Mouse (Mus musculus) heart, adult 2 months (tissue): Measurements from ENCODE around the gene Wrap53. TPM values are rescaled to one million over a fixed set of nuclear protein-coding genes. Genes with fewer than 3 reads are reported as not detected.
A peak's percentile ranks its signal among the peaks of the same experiment; 100 is the strongest.

ENCODE experiments used
- DNase-seq, 2 experiments: peaks; one replicate each; pipeline ENCODE4 v3.0.0; 2021
- H3K27ac ChIP-seq: fragments of 200-600 bp; 2 replicates; pipeline ENCODE4 v1.8.1; 2022
- H3K27me3 ChIP-seq: fragments of 200-500 bp; 2 replicates; pipeline ENCODE4 v1.6.1; 2012; ENCODE audit warnings: mild to moderate bottlenecking, low read length, inconsistent platforms, mixed read lengths; ENCODE audit not compliant: control insufficient read depth, insufficient read depth
- H3K36me3 ChIP-seq: fragments of 200-500 bp; 2 replicates; pipeline ENCODE4 v1.6.1; 2012; ENCODE audit warnings: low read length, inconsistent platforms; ENCODE audit not compliant: control insufficient read depth, insufficient read depth
- H3K4me1 ChIP-seq: fragments of 200-500 bp; 2 replicates; pipeline ENCODE4 v1.6.1; 2011; ENCODE audit warnings: low read length; ENCODE audit not compliant: control insufficient read depth, insufficient read depth
- H3K4me3 ChIP-seq: fragments of 200-600 bp; 2 replicates; pipeline ENCODE4 v1.8.1; 2022
- H3K79me2 ChIP-seq: fragments of 200-500 bp; replicated peaks from 2 replicates; pipeline ENCODE4 v1.6.1; 2012; ENCODE audit warnings: mild to moderate bottlenecking, inconsistent platforms, low read length, moderate library complexity, mixed read lengths; ENCODE audit not compliant: control insufficient read depth, insufficient read depth
- H3K9ac ChIP-seq: fragments of 200-500 bp; 2 replicates; pipeline ENCODE4 v1.6.1; 2012; ENCODE audit warnings: low read depth, mild to moderate bottlenecking, control low read depth, inconsistent platforms, low read length, mixed read lengths
- CTCF ChIP-seq: fragments of 200-600 bp; IDR thresholded peaks from 2 replicates; pipeline ENCODE4 v1.8.1; 2022; ENCODE audit warnings: antibody characterized with exemption, mild to moderate bottlenecking, moderate library complexity
- EP300 ChIP-seq: fragments of 200-500 bp; IDR thresholded peaks from 2 replicates; pipeline ENCODE4 v1.6.1; 2011; ENCODE audit warnings: low read depth, low read length, control low read depth; ENCODE audit not compliant: insufficient read depth
- POLR2A ChIP-seq: fragments of 200-500 bp; IDR thresholded peaks from 2 replicates; pipeline ENCODE4 v1.6.1; 2011; ENCODE audit warnings: mild to moderate bottlenecking, low read depth, low read length, control low read depth; ENCODE audit not compliant: insufficient read depth
- WGBS: fragments of 180-500 bp; shearing (Covaris S2); methylation state at CpG from one replicate; pipeline ENCODE4 v1.1.7; 2018; 5-methylcytosine and 5-hydroxymethylcytosine counted together
- intact Hi-C: fragments of 180-260 bp; cut with DNase I; formaldehyde crosslinking; loops from one replicate; pipeline ENCODE4 v1.15.1; 2025
- polyA plus RNA-seq: library from polyadenylated mRNA; depleted of rRNA; stranded (reverse); fragments of >200 nt; gene quantifications from 2 replicates; pipeline ENCODE4 v1.2.3, GENCODE M21; 2012
- total RNA-seq, 2 experiments: library from RNA; stranded (reverse); gene quantifications; 2 replicates each; pipeline ENCODE4 v1.2.3; 2021

Gene Wrap53
- total and polyA plus RNA-seq, 3 experiments, result 5.4 to 10.1 (median 5.6) TPM

GRCm38 (mm10) chr11:69581814-69582213 is 1.8 kb upstream of the Wrap53 start:
- H3K9ac ChIP-seq, result peak overlapping the region; percentile 53
- WGBS, result under 1% methylated on average over 8 of the region's 8 CpGs
- H3K36me3 ChIP-seq, result no peaks in the 10 kb centered on the region
- no peaks in the 10 kb centered on the region; the same call in 1 of the 2 replicates for H3K79me2 ChIP-seq
- peak overlapping the region; percentile 91 for H3K4me3 ChIP-seq
- TF ChIP-seq EP300 (no peak), CTCF (no peak), POLR2A (no peak)
- intact Hi-C loops, result loop anchor here (1.0 to 5.0 kb wide), 2 partner anchors 21 to 100 kb away; partner anchors contain the start of gene Senp3
- peaks cover 5% of the 10 kb centered on the region for H3K4me1 ChIP-seq
- H3K27ac ChIP-seq, result peak overlapping the region; percentile 89
- DNase-seq, result no peak
- no peaks in the 10 kb centered on the region for H3K27me3 ChIP-seq

- peak overlapping the region; percentile 89 for H3K27ac ChIP-seq
- peak overlapping the region; percentile 91 for H3K4me3 ChIP-seq
- no peaks in the 10 kb centered on the region for H3K36me3 ChIP-seq
- TF ChIP-seq POLR2A (peak; percentile 59), EP300 (no peak), CTCF (peak; percentile 34)
- H3K79me2 ChIP-seq, result no peaks in the 10 kb centered on the region; the same call in 1 of the 2 replicates
- WGBS, result under 1% methylated on average over 36 of the region's 36 CpGs
- peak overlapping the region; percentile 62 for H3K9ac ChIP-seq
- intact Hi-C loops, result loop anchor here (1.0 to 5.0 kb wide), 2 partner anchors 22 to 101 kb away; partner anchors contain the start of gene Senp3
- DNase-seq, result peak; percentile 92 to 94
- peaks cover 5% of the 10 kb centered on the region for H3K4me1 ChIP-seq
- no peaks in the 10 kb centered on the region for H3K27me3 ChIP-seq
These were observed 1.2 kb upstream of the Wrap53 start for GRCm38 (mm10) chr11:69581147-69581688.

GRCm38 (mm10) chr11:69580572-69581146 is 604 bp upstream of the Wrap53 start:
- Histone ChIP-seq H3K27ac (peak overlapping the region; percentile 89), H3K79me2 (no peaks in the 10 kb centered on the region; the same call in 1 of the 2 replicates), H3K4me3 (peak overlapping the region; percentile 91), H3K36me3 (no peaks in the 10 kb centered on the region), H3K9ac (peak overlapping the region; percentile 62), H3K4me1 (peaks cover 5% of the 10 kb centered on the region), H3K27me3 (no peaks in the 10 kb centered on the region)
- under 1% methylated on average over 25 of the region's 25 CpGs for WGBS
- DNase-seq, result no peak
- intact Hi-C loops, result loop anchor here (1.0 to 5.0 kb wide), 2 partner anchors 23 to 102 kb away; partner anchors contain the start of gene Senp3
- no peak for TF ChIP-seq CTCF
- no peak for TF ChIP-seq POLR2A
- TF ChIP-seq EP300, result no peak

GRCm38 (mm10) chr11:69579128-69580017 is 682 bp downstream of the Wrap53 start:
- no peaks in the 10 kb centered on the region for H3K36me3 ChIP-seq
- intact Hi-C loops, result loop anchor here (1.0 to 5.0 kb wide), 5 partner anchors 33 to 182 kb away; partner anchors contain the start of genes Cyb5d1, Naa38, Senp3 and Tmem88
- H3K9ac ChIP-seq, result peak overlapping the region; percentile 70
- TF ChIP-seq POLR2A, result peak; percentile 68
- TF ChIP-seq CTCF, result no peak; the same call in 1 of the 2 replicates
- TF ChIP-seq EP300, result peak; percentile 97
- no peaks in the 10 kb centered on the region; the same call in 1 of the 2 replicates for H3K79me2 ChIP-seq
- peaks cover 5% of the 10 kb centered on the region for H3K4me1 ChIP-seq
- WGBS, result under 1% methylated on average over 39 of the region's 39 CpGs
- H3K27me3 ChIP-seq, result no peaks in the 10 kb centered on the region
- peak overlapping the region; percentile 89 for H3K27ac ChIP-seq
- H3K4me3 ChIP-seq, result peak overlapping the region; percentile 91
- DNase-seq, result peak; percentile 96 to 97

- H3K27me3 ChIP-seq, result no peaks in the 10 kb centered on the region
- no peak for DNase-seq
- peak overlapping the region; percentile 73 for H3K27ac ChIP-seq
- peak overlapping the region; percentile 61 for H3K4me3 ChIP-seq
- H3K36me3 ChIP-seq, result no peaks in the 10 kb centered on the region
- intact Hi-C loops, result loop anchor here (2.0 to 5.0 kb wide), 3 partner anchors 32 to 181 kb away; partner anchors contain the start of genes Cyb5d1, Naa38 and Tmem88
- 19% methylated on average over 15 of the region's 15 CpGs for WGBS
- H3K79me2 ChIP-seq, result no peaks in the 10 kb centered on the region; the same call in 1 of the 2 replicates
- H3K4me1 ChIP-seq, result peaks cover 5% of the 10 kb centered on the region
- H3K9ac ChIP-seq, result peak overlapping the region; percentile 70
- TF ChIP-seq CTCF (no peak), POLR2A (no peak), EP300 (no peak)
These were observed 1.8 kb downstream of the Wrap53 start for GRCm38 (mm10) chr11:69578301-69578700.
